Mouse (Mus musculus) lung, postnatal 36 days (tissue): ENCODE results near the gene Ikzf4.

Experiments used
- DNase-seq: peaks from one replicate; pipeline ENCODE4 v3.0.0; 2022; ENCODE audit warnings: mixed read lengths

Gene Ikzf4

GRCm38 (mm10) chr10:128645111-128646011 is at the start of gene Ikzf4:
TSS of gene Ikzf4 (minus strand) at chr10:128645991.
- peak; percentile 39 for DNase-seq

GRCm38 (mm10) chr10:128695411-128695991 is 49.7 kb upstream of the Ikzf4 start:
- DNase-seq: no peak

- peak; percentile 75 for DNase-seq
Observed at GRCm38 (mm10) chr10:128674469-128675008, 28.7 kb upstream of the Ikzf4 start.

GRCm38 (mm10) chr10:128673763-128674468 is 28.1 kb upstream of the Ikzf4 start, which contains the start of gene Suox:
TSS of gene Suox (minus strand) at chr10:128674073.
- peak; percentile 89 for DNase-seq

GRCm38 (mm10) chr10:128671148-128671547 is 25.4 kb upstream of the Ikzf4 start:
- DNase-seq: no peak

- peak; percentile 80 for DNase-seq
Observed at GRCm38 (mm10) chr10:128668790-128669672, 23.2 kb upstream of the Ikzf4 start.

GRCm38 (mm10) chr10:128665806-128666205 is 20.0 kb upstream of the Ikzf4 start:
- DNase-seq: no peak

- no peak for DNase-seq
Observed at GRCm38 (mm10) chr10:128665307-128665706, 19.5 kb upstream of the Ikzf4 start.

GRCm38 (mm10) chr10:128664808-128665207 is 19.0 kb upstream of the Ikzf4 start:
- no peak for DNase-seq

- DNase-seq: no peak
Observed at GRCm38 (mm10) chr10:128663441-128664220, 17.8 kb upstream of the Ikzf4 start.

GRCm38 (mm10) chr10:128662465-128662864 is 16.7 kb upstream of the Ikzf4 start:
- DNase-seq: no peak

- DNase-seq: no peak
Observed at GRCm38 (mm10) chr10:128659490-128659889, 13.7 kb upstream of the Ikzf4 start.

- DNase-seq: no peak
Observed at GRCm38 (mm10) chr10:128657844-128658243, 12.1 kb upstream of the Ikzf4 start.

GRCm38 (mm10) chr10:128656731-128657130 is 10.9 kb upstream of the Ikzf4 start:
- no peak for DNase-seq

- DNase-seq: peak; percentile 55
Observed at GRCm38 (mm10) chr10:128655254-128655653, 9.5 kb upstream of the Ikzf4 start.

- no peak for DNase-seq
Observed at GRCm38 (mm10) chr10:128653866-128654265, 8.1 kb upstream of the Ikzf4 start.

- DNase-seq: peak; percentile 19
Observed at GRCm38 (mm10) chr10:128646139-128647089, 623 bp upstream of the Ikzf4 start.

GRCm38 (mm10) chr10:128642749-128643148 is 3.0 kb downstream of the Ikzf4 start:
- no peak for DNase-seq

GRCm38 (mm10) chr10:128641871-128642270 is 3.9 kb downstream of the Ikzf4 start:
- DNase-seq: no peak

GRCm38 (mm10) chr10:128640891-128641290 is 4.9 kb downstream of the Ikzf4 start:
- DNase-seq: no peak
